Mouse (Mus musculus) heart, embryonic 11.5 days (tissue): ENCODE results near the gene Lgals1. TPM values are rescaled to one million over a fixed set of nuclear protein-coding genes. Genes with fewer than 3 reads are reported as not detected.

Experiments used
- ATAC-seq: fragments of 200-750 bp; cut with Nextera tagmentation; replicated peaks from 2 replicates; pipeline ENCODE4 v1.8.0; 2017; ENCODE audit warnings: moderate library complexity; ENCODE audit not compliant: insufficient number of reproducible peaks, low FRiP score, low TSS enrichment
- H3K27ac ChIP-seq: fragments of 300-500 bp; sonication (generic); 2 replicates; pipeline ENCODE4 v1.5.1; 2014; ENCODE audit warnings: mild to moderate bottlenecking, low read depth, low read length
- H3K27me3 ChIP-seq: fragments of 300-500 bp; sonication (generic); 2 replicates; pipeline ENCODE4 v1.6.1; 2014; ENCODE audit warnings: mild to moderate bottlenecking, low read length, mixed read lengths; ENCODE audit not compliant: control insufficient read depth, insufficient read depth
- H3K36me3 ChIP-seq: fragments of 300-500 bp; sonication (generic); 2 replicates; pipeline ENCODE4 v1.6.1; 2014; ENCODE audit warnings: mild to moderate bottlenecking, low read length, moderate library complexity, mixed read lengths; ENCODE audit not compliant: control insufficient read depth, insufficient read depth
- H3K4me1 ChIP-seq: fragments of 300-500 bp; sonication (generic); 2 replicates; pipeline ENCODE4 v1.6.1; 2014; ENCODE audit warnings: low read length; ENCODE audit not compliant: control insufficient read depth, insufficient read depth
- H3K4me2 ChIP-seq: fragments of 300-500 bp; sonication (generic); 2 replicates; pipeline ENCODE4 v1.6.1; 2014; ENCODE audit warnings: mild to moderate bottlenecking, moderate library complexity
- H3K4me3 ChIP-seq: fragments of 300-500 bp; sonication (generic); 2 replicates; pipeline ENCODE4 v1.5.1; 2014; ENCODE audit warnings: low read depth, low read length
- H3K9ac ChIP-seq: fragments of 300-500 bp; sonication (generic); 2 replicates; pipeline ENCODE4 v1.6.1; 2014; ENCODE audit warnings: mild to moderate bottlenecking, low read depth, low read length, moderate library complexity
- H3K9me3 ChIP-seq: fragments of 300-500 bp; sonication (generic); replicated peaks from 2 replicates; pipeline ENCODE4 v1.6.1; 2016; ENCODE audit warnings: low read length; ENCODE audit not compliant: control insufficient read depth
- WGBS: fragments of 180-500 bp; shearing (Covaris S2); extraction: QIAGEN DNeasy Blood & Tissue Kit; methylation state at CpG from one replicate; pipeline ENCODE4 v1.1.7; 2014; ENCODE audit not compliant: insufficient replicate concordance; 5-methylcytosine and 5-hydroxymethylcytosine counted together
- polyA plus RNA-seq: library from polyadenylated mRNA; unstranded; fragments of >200 nt; fragmentation: Nextera tagmentation; extraction: Ambion mirVana; gene quantifications from 2 replicates; pipeline ENCODE4 v1.2.1, GENCODE M21; 2014

Lgals1 gene
- polyA plus RNA-seq, 1 experiment from 2014 or later: 566 TPM

DNA sequence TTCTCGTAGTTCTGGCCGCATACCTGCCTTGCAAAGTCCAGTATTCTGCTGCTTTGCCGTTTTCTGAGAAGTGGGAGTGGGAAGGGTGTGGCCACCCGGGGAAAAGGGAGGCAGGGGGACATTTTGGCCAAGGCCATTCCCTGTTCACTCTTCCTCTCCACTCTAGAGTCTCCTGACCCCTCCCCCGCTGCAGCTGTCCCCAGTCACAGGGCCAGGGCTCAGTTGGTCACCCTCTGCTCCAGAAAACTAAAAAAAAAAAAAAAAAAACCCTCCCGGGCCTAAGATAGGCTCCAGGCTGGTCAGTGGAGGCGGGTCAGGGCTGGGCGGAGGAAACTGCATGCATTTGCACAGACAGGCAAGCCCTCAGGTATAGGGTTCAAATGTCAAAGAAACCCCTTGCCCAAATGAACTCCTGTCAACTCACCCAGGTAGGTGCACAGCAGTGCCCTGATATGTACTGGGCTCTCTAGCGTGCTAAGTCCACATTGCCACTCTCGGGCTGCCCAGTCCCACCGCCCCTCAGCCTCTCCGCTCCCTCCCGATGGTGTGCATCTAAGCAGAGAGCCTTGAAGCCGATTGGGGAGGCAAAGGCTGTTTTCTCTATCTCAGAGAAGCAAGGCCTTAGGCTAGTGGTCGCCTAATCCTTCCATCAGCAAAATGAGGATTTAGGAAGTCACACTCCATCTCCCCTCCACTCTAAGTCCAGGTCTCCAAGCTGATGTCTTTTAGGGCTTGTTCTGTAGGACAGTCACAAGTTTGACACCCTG lies 679 bp downstream of the Lgals1 start:
- 14% methylated on average over 15 of the region's 15 CpGs for WGBS

DNA sequence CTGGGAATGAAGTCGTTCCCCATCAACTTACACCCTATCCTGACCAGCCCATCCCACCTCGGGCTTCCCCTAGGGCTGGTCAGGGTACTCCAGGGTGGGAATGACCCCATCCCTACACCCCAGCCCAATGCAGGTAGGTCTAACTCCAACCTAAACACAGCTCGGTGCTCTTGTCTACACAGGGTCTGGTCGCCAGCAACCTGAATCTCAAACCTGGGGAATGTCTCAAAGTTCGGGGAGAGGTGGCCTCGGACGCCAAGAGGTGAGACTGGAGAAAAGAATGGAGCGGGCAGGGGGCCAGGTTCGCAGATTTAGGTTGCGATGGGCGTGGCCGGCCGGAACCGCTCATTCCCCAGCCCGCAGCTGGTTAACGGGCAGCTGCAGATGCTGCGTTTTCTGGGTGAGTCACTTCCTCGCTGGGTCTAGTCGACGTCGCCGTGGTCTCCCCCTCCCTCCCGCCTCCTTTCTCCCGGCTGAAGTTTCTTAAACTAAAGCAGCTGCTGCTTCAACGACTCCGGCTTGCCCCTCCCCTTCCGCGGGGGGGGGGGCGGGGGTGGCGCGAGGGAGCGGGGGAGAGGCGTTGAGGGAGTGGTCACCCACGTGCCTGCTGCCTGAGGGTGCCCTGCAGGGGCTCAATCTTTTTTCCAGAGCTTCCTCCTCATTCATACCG lies 1.4 kb downstream of the Lgals1 start:
- peaks cover 34% of the 10 kb centered on the region for H3K4me1 ChIP-seq
- peak overlapping the region; percentile 88 for H3K4me2 ChIP-seq
- H3K4me3 ChIP-seq: peak overlapping the region; percentile 52
- H3K9me3 ChIP-seq: no peaks in the 10 kb centered on the region
- H3K36me3 ChIP-seq: 0 out of 2 replicates have a peak, but pooled peaks cover 2% of the 10 kb centered on the region
- H3K27ac ChIP-seq: peak overlapping the region; percentile 91
- 0 out of 2 replicates have a peak, but pooled peaks have one; percentile 16 for ATAC-seq
- WGBS: under 1% methylated on average over 29 of the region's 35 CpGs
- peak overlapping the region; percentile 68 for H3K9ac ChIP-seq
- no peaks in the 10 kb centered on the region for H3K27me3 ChIP-seq

More for the DNA sequence above, 679 bp downstream of the Lgals1 start:
- Histone ChIP-seq H3K4me2 (peak overlapping the region; percentile 88), H3K27ac (peak overlapping the region; percentile 91), H3K9me3 (no peaks in the 10 kb centered on the region), H3K36me3 (0 out of 2 replicates have a peak, but pooled peaks cover 2% of the 10 kb centered on the region), H3K9ac (peak overlapping the region; percentile 68), H3K4me1 (peaks cover 34% of the 10 kb centered on the region), H3K27me3 (no peaks in the 10 kb centered on the region), H3K4me3 (peak overlapping the region; percentile 52)
- no peak for ATAC-seq

DNA sequence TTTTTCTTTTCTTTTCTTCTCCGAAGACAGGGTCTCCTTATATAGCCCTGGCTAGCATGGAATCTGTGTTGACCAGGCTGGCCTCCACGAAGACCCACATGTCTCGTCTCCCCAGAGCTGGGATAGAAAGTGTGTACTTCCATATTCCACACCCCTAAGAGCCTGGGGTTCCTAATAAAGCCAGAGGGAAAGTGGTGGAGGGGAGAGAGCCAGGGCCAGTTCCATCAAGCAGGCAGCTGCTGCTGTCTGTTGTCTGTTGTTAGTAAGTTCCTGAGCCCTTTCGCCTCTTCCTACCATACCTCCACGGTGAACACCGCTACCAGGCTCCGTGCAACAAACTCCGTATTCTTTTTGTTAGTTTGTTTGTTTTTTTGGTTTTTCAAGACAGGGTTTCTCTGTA lies 2.0 kb downstream of the Lgals1 start:
- no peaks in the 10 kb centered on the region for H3K27me3 ChIP-seq
- no peaks in the 10 kb centered on the region for H3K9me3 ChIP-seq
- peak overlapping the region; percentile 68 for H3K9ac ChIP-seq
- H3K4me1 ChIP-seq: peaks cover 34% of the 10 kb centered on the region
- ATAC-seq: no peak
- H3K36me3 ChIP-seq: 0 out of 2 replicates have a peak, but pooled peaks cover 2% of the 10 kb centered on the region
- H3K27ac ChIP-seq: peak overlapping the region; percentile 91; the same call in 1 of the 2 replicates
- peak overlapping the region; percentile 52 for H3K4me3 ChIP-seq
- 46% methylated on average over 8 of the region's 8 CpGs for WGBS
- peak overlapping the region; percentile 88 for H3K4me2 ChIP-seq

DNA sequence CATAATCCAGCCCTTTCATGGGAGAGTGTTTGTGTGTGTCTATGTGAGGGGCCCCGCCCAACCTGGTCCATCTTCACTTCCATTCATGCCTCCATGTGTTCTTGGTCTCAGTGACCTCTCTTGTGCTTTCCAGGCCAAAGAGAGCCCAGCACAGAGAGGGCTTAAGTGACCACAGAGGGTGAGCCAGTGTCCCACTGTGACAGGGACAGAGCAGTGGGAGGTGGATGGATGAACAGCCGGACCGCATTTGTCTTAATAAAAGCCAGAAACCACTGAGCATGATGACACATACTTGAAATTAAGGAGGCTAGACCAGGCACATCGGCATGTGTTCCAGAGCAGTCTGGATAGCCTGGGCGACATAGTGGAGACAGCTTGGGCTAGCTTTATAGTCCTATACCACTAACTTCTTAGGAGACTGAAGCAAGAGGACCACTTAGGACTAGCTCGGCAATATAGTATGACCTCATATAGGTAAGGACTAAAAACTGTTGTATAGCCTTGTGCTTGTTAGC lies 3.7 kb downstream of the Lgals1 start:
- Histone ChIP-seq H3K27ac (no peak overlapping the region), H3K9me3 (no peaks in the 10 kb centered on the region), H3K36me3 (0 out of 2 replicates have a peak, but pooled peaks cover 2% of the 10 kb centered on the region), H3K4me1 (peaks cover 31% of the 10 kb centered on the region), H3K27me3 (no peaks in the 10 kb centered on the region), H3K4me3 (no peak overlapping the region), H3K4me2 (no peak overlapping the region), H3K9ac (no peak overlapping the region)
- ATAC-seq: no peak
- WGBS: 90% methylated on average over 6 of the region's 6 CpGs

DNA sequence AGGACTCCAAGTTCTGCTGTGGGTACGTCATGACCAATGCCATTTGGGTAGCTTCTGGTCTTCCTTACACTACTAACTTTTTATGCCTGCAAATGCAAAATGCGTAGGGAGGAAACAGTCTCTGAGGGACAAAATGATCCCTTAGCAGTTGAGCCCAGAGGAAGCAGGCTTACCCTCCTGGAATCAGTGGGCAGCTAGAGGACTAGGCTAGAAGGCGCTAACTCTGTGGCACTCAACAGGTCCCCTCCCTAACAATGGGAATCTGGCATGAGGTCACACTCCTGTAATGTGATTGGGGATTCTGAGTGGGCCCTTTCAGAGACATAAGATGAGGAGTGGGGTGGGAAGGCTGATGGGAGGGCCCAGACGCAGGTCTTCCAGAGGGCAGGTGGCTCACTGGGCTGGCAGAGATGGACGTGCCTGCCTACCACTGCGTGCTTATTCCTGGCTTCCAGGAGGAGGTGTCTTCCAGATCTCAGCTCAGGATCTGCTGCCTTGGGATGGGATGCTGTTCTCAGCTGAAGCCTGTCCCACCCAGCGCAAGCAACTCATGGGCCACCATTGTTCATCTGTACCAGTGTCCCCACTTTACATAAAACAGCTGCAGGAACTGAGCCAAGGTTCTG lies 4.4 kb downstream of the Lgals1 start:
- no peaks in the 10 kb centered on the region for H3K27me3 ChIP-seq
- peaks cover 27% of the 10 kb centered on the region for H3K4me1 ChIP-seq
- H3K36me3 ChIP-seq: 0 out of 2 replicates have a peak, but pooled peaks cover 2% of the 10 kb centered on the region
- 82% methylated on average over 7 of the region's 7 CpGs for WGBS
- H3K4me2 ChIP-seq: no peak overlapping the region
- H3K9ac ChIP-seq: no peak overlapping the region
- no peaks in the 10 kb centered on the region for H3K9me3 ChIP-seq
- no peak overlapping the region for H3K4me3 ChIP-seq
- ATAC-seq: no peak
- H3K27ac ChIP-seq: no peak overlapping the region

DNA sequence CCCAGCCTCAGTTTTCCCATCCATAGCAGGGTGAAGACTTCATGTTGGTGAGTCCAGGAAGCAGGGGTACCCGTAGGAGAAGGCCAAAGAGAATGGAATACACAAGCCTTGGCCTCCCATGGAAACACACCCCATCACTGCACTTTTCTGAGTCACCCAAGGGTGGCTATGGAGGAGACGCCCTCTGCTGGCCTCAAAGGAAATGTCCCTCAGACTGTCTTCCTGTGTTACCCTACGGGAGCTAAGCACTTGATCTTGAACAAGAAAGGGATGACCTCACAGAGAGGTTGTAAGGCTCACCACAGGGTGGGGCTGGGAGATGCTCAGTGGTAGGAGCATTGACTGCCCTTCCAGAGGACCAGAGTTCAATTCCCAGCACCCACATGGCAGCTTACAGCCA lies 5.1 kb downstream of the Lgals1 start:
- Histone ChIP-seq H3K4me1 (peaks cover 26% of the 10 kb centered on the region), H3K9ac (no peak overlapping the region), H3K4me2 (no peak overlapping the region), H3K4me3 (no peak overlapping the region), H3K27ac (no peak overlapping the region), H3K9me3 (no peaks in the 10 kb centered on the region), H3K27me3 (no peaks in the 10 kb centered on the region), H3K36me3 (0 out of 2 replicates have a peak, but pooled peaks cover 2% of the 10 kb centered on the region)
- WGBS: 17% methylated on average over 3 of the region's 3 CpGs
- ATAC-seq: no peak

DNA sequence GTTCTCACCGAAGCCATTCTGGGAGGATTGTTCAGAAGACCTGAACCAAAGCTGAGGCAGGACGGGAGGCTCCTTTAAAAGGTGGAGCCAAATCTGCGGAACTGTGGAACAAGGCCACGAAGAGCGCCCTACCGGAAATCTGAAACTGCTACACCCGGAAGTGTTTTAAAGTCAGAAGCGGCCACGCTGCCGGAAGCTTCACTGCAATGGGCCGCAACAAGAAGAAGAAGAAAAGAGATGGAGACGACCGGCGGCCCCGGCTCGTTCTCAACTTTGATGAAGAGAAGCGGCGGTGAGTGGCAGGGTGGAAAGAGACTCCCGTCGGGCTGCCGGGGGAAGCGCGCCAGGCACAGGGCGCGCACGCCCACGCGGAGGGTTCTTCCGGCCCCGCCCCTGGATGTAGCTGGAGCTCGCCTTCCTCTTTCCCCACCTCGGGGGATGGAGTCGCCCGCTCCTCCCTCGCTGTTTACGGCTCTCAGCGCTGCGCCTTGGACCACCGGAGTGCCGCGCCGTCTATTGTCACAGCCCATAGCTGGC lies 8.3 kb downstream of the Lgals1 start, which contains the start of gene Nol12:
Nol12 (plus strand) TSS at position 150 of the 537 bp plus-strand sequence.
- ATAC-seq: peak; percentile 72
- Histone ChIP-seq H3K27me3 (no peaks in the 10 kb centered on the region), H3K4me3 (peak within 1 kb of the TSS; percentile 74), H3K36me3 (peaks cover 13% of the 10 kb centered on the region), H3K9ac (peak within 1 kb of the TSS; percentile 70), H3K4me2 (peak within 1 kb of the TSS; percentile 71), H3K9me3 (no peaks in the 10 kb centered on the region), H3K27ac (peak within 1 kb of the TSS; percentile 54), H3K4me1 (peaks cover 9% of the 10 kb centered on the region; the same call in 1 of the 2 replicates)
- WGBS: under 1% methylated on average over 42 of the region's 42 CpGs

DNA sequence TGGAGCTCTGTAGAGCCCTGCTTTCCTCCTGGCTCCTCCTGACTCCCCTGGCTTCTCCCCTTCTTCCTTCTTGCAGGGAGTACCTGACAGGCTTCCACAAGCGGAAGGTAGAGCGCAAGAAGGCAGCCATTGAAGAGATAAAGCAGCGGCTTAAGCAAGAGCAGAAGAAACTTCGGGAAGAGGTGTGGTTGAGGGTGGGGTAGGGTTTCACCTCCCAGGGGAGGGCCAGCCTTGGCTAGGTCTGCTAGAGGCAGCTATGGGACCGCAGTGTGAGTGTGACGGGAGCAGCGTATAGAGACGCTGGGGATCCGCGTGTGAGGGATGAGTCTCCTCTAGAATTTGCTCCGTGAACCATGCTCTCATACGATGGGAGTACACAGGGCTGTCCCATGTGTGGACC lies 9.9 kb downstream of the Lgals1 start:
- H3K4me1 ChIP-seq: peaks cover 9% of the 10 kb centered on the region; the same call in 1 of the 2 replicates
- 86% methylated on average over 12 of the region's 12 CpGs for WGBS
- H3K27ac ChIP-seq: no peak overlapping the region
- H3K27me3 ChIP-seq: no peaks in the 10 kb centered on the region
- no peaks in the 10 kb centered on the region for H3K9me3 ChIP-seq
- 0 out of 2 replicates have a peak overlapping the region, but pooled peaks have one; percentile 74 for H3K4me3 ChIP-seq
- peak overlapping the region; percentile 71 for H3K4me2 ChIP-seq
- H3K36me3 ChIP-seq: peaks cover 21% of the 10 kb centered on the region
- ATAC-seq: 0 out of 2 replicates have a peak, but pooled peaks have one; percentile 22
- H3K9ac ChIP-seq: no peak overlapping the region
